Comparison of ENCODE assay signal across 10 mouse cellular contexts in the genomic region with DNA sequence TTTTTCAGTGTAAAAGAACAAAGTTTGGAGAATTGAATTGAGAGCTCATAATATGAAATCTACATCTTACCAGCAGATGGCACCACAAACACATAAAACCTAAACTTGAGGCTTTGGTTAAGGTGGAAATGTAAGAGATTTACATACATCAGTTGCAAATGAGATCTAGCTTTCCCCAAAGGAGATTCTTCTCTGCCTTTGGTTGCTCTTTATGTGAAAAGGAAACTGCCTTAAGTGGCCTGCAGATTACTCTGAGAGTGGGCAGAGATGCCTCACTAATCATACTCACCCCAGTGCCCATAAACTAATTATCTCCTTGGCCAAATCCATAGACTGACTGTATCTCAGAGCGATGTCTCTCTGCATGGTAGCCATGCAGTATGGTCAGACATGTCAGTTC. TPM values are rescaled to one million over a fixed set of nuclear protein-coding genes. Genes with fewer than 3 reads are reported as not detected.
DNase-seq lines count a peak whose midpoint lies in the region; TF ChIP-seq lines count a peak whose summit lies in the region.
"Had no signal": no experiment of that assay in that cellular context is flagged by ENCODE, and none has a peak within 500 bp of the region (broad histone marks: within the 10 kb centered on the region; RNA-seq: fewer than 3 reads in every experiment).

No protein-coding gene starts in this region.

- peak; percentile 57 for TF ChIP-seq CTCF in left cerebral cortex, adult 2 months (IDR thresholded peaks at IDR 0.05)

- intact Hi-C loops in left cerebral cortex, adult 2 months (cut with DNase I) = loop anchor here (2.0 to 10.0 kb wide), 3 partner anchors 433 to 1338 kb away; partner anchors contain the start of gene Pcsk2
- intact Hi-C loops in left cerebral cortex, postnatal 4 days (cut with DNase I) = loop anchor here (10.0 kb wide), 1 partner anchor 1341 kb away; no protein-coding TSS in a partner anchor

- no peak overlapping the region for H3K4me3 ChIP-seq in left cerebral cortex, adult 2 months
- H3K4me3 ChIP-seq: limb, embryonic 15.5 days; stomach, embryonic 15.5 days had no signal

- H3K27ac ChIP-seq in left cerebral cortex, adult 2 months = peak overlapping the region; percentile 37; the same call in 1 of the 2 replicates
- H3K27ac ChIP-seq: limb, embryonic 15.5 days; stomach, embryonic 15.5 days had no signal

- no peak for DNase-seq in left cerebral cortex, adult 2 months (ENCODE audit: extremely low spot score in 1 of 2, low spot score in 2 of 2)
- no peak for DNase-seq in left cerebral cortex, postnatal 4 days
- peak; percentile 77 for DNase-seq in NIH3T3 (ENCODE audit: low read depth)
- peak; percentile 46 to 67 for DNase-seq in cerebellum, postnatal 14 days
- peak; percentile 5 for DNase-seq in lung, postnatal 36 days
- no peak for DNase-seq in gastrocnemius, postnatal 4 days (ENCODE audit: low spot score in 2 of 2)
- no peak for DNase-seq in yolk sac, embryonic 10.5 days (ENCODE audit: low spot score)
- DNase-seq in gastrocnemius, adult 18-20 months (ENCODE audit: low spot score) = no peak

RNA-seq across cellular contexts. Expression of gene Otor, which starts 35.6 kb away (rescaled TPM):
- not detected for total RNA-seq in left cerebral cortex, adult 2 months (2021)
- 1 to 10 TPM in 1 of 2 experiments, not detected in 1; 1.7 TPM for total RNA-seq in left cerebral cortex, postnatal 4 days (2021)
- total RNA-seq in gastrocnemius, postnatal 4 days (2021) = not detected
- total RNA-seq in gastrocnemius, adult 18-20 months (2021) = not detected

RNA-seq across cellular contexts. Expression of gene Snrpb2, which starts 51.0 kb away (rescaled TPM):
- 10 to 100 TPM; 31.0 to 34.7 TPM for total RNA-seq in left cerebral cortex, adult 2 months (2021)
- 10 to 100 TPM; 53.2 to 65.9 TPM for total RNA-seq in left cerebral cortex, postnatal 4 days (2021)
- 10 to 100 TPM; 35.2 to 44.2 TPM for total RNA-seq in gastrocnemius, postnatal 4 days (2021)
- total RNA-seq in gastrocnemius, adult 18-20 months (2021) = 10 to 100 TPM; 15.6 to 19.2 TPM

Comparison
In these comparisons a context has a peak if more than half of its experiments do, and no peak if none do; other contexts are left out.
1. DNase-seq: peak in NIH3T3 (single experiment), cerebellum, postnatal 14 days (2 of 2) and lung, postnatal 36 days (single experiment); none in left cerebral cortex, adult 2 months (0 of 2), left cerebral cortex, postnatal 4 days (single experiment), gastrocnemius, postnatal 4 days (0 of 2), yolk sac, embryonic 10.5 days (single experiment) and gastrocnemius, adult 18-20 months (single experiment).